Mouse (Mus musculus): ENCODE measurements around the gene Mfn1. TPM values are rescaled to one million over a fixed set of nuclear protein-coding genes. Genes with fewer than 3 reads are reported as not detected.

Gene Mfn1
- polyA plus RNA-seq, 1 experiment: 0.48 TPM

GRCm38 (mm10) chr3:32538091-32538490 is 8.8 kb downstream of the Mfn1 start:
- peaks cover 27% of the 10 kb centered on the region for H3K4me1 ChIP-seq (ENCODE audit: control insufficient read depth)
- peaks cover 86% of the 10 kb centered on the region for H3K36me3 ChIP-seq (ENCODE audit: control insufficient read depth)
- H3K9me3 ChIP-seq (ENCODE audit: control insufficient read depth, low read length): no peaks in the 10 kb centered on the region
- H3K27me3 ChIP-seq (ENCODE audit: control insufficient read depth): no peaks in the 10 kb centered on the region
- TF ChIP-seq GATA1 (IDR thresholded peaks at IDR 0.05; ENCODE audit: low read length) (no peak), TAL1 (IDR thresholded peaks at IDR 0.05; ENCODE audit: low read length) (no peak)
- no peak overlapping the region for H3K4me3 ChIP-seq (replicated peaks)

- Histone ChIP-seq H3K36me3 (ENCODE audit: control insufficient read depth) (peaks cover 50% of the 10 kb centered on the region), H3K27me3 (ENCODE audit: control insufficient read depth) (no peaks in the 10 kb centered on the region), H3K4me3 (replicated peaks) (no peak overlapping the region)
Measured at GRCm38 (mm10) chr3:32553061-32553460, 23.8 kb downstream of the Mfn1 start.

GRCm38 (mm10) chr3:32563401-32563800 is 34.1 kb downstream of the Mfn1 start:
- H3K36me3 ChIP-seq (ENCODE audit: control insufficient read depth): peaks cover 76% of the 10 kb centered on the region
- TF ChIP-seq TAL1 (IDR thresholded peaks at IDR 0.05; ENCODE audit: low read length) (no peak), GATA1 (IDR thresholded peaks at IDR 0.05; ENCODE audit: low read length) (no peak)
- peaks cover 4% of the 10 kb centered on the region; the same call in 1 of the 2 replicates for H3K9me3 ChIP-seq (ENCODE audit: control insufficient read depth, low read length)
- no peak overlapping the region for H3K4me3 ChIP-seq (replicated peaks)
- no peaks in the 10 kb centered on the region; the same call in 1 of the 2 replicates for H3K4me1 ChIP-seq (ENCODE audit: control insufficient read depth)
- H3K27me3 ChIP-seq (ENCODE audit: control insufficient read depth): no peaks in the 10 kb centered on the region

More at GRCm38 (mm10) chr3:32553061-32553460, 23.8 kb downstream of the Mfn1 start:
- H3K9me3 ChIP-seq (ENCODE audit: control insufficient read depth, low read length): no peaks in the 10 kb centered on the region
- H3K4me1 ChIP-seq (ENCODE audit: control insufficient read depth): peaks cover 3% of the 10 kb centered on the region; the same call in 1 of the 2 replicates
- TF ChIP-seq TAL1 (IDR thresholded peaks at IDR 0.05; ENCODE audit: low read length) (no peak), GATA1 (IDR thresholded peaks at IDR 0.05; ENCODE audit: low read length) (no peak)

GRCm38 (mm10) chr3:32573086-32573485 is 43.8 kb downstream of the Mfn1 start:
- Histone ChIP-seq H3K4me3 (replicated peaks) (no peak overlapping the region), H3K27me3 (ENCODE audit: control insufficient read depth) (no peaks in the 10 kb centered on the region), H3K36me3 (ENCODE audit: control insufficient read depth) (peaks cover 86% of the 10 kb centered on the region), H3K9me3 (ENCODE audit: control insufficient read depth, low read length) (peaks cover 5% of the 10 kb centered on the region; the same call in 1 of the 2 replicates), H3K4me1 (ENCODE audit: control insufficient read depth) (no peaks in the 10 kb centered on the region)
- TF ChIP-seq TAL1 (IDR thresholded peaks at IDR 0.05; ENCODE audit: low read length): no peak
- no peak for TF ChIP-seq GATA1 (IDR thresholded peaks at IDR 0.05; ENCODE audit: low read length)

GRCm38 (mm10) chr3:32573881-32574280 is 44.6 kb downstream of the Mfn1 start:
- H3K4me1 ChIP-seq (ENCODE audit: control insufficient read depth): no peaks in the 10 kb centered on the region
- H3K27me3 ChIP-seq (ENCODE audit: control insufficient read depth): no peaks in the 10 kb centered on the region
- H3K36me3 ChIP-seq (ENCODE audit: control insufficient read depth): peaks cover 81% of the 10 kb centered on the region
- H3K4me3 ChIP-seq (replicated peaks): no peak overlapping the region
- TF ChIP-seq TAL1 (IDR thresholded peaks at IDR 0.05; ENCODE audit: low read length) (no peak), GATA1 (IDR thresholded peaks at IDR 0.05; ENCODE audit: low read length) (no peak)
- H3K9me3 ChIP-seq (ENCODE audit: control insufficient read depth, low read length): no peaks in the 10 kb centered on the region

- H3K27me3 ChIP-seq (ENCODE audit: control insufficient read depth): no peaks in the 10 kb centered on the region
- TF ChIP-seq GATA1 (IDR thresholded peaks at IDR 0.05; ENCODE audit: low read length): no peak
- TF ChIP-seq TAL1 (IDR thresholded peaks at IDR 0.05; ENCODE audit: low read length): no peak
- H3K4me1 ChIP-seq (ENCODE audit: control insufficient read depth): no peaks in the 10 kb centered on the region
- no peak overlapping the region for H3K4me3 ChIP-seq (replicated peaks)
- H3K36me3 ChIP-seq (ENCODE audit: control insufficient read depth): peaks cover 74% of the 10 kb centered on the region
- H3K9me3 ChIP-seq (ENCODE audit: control insufficient read depth, low read length): no peaks in the 10 kb centered on the region
Measured at GRCm38 (mm10) chr3:32575151-32575550, 45.9 kb downstream of the Mfn1 start.

GRCm38 (mm10) chr3:32578772-32579171 is 49.5 kb downstream of the Mfn1 start:
- H3K9me3 ChIP-seq (ENCODE audit: control insufficient read depth, low read length): no peaks in the 10 kb centered on the region
- TF ChIP-seq GATA1 (IDR thresholded peaks at IDR 0.05; ENCODE audit: low read length): no peak
- TF ChIP-seq TAL1 (IDR thresholded peaks at IDR 0.05; ENCODE audit: low read length): no peak
- H3K4me3 ChIP-seq (replicated peaks): no peak overlapping the region
- H3K27me3 ChIP-seq (ENCODE audit: control insufficient read depth): no peaks in the 10 kb centered on the region
- H3K4me1 ChIP-seq (ENCODE audit: control insufficient read depth): no peaks in the 10 kb centered on the region
- peaks cover 69% of the 10 kb centered on the region for H3K36me3 ChIP-seq (ENCODE audit: control insufficient read depth)

GRCm38 (mm10) chr3:32580738-32581137 is 51.5 kb downstream of the Mfn1 start:
- no peak for TF ChIP-seq GATA1 (IDR thresholded peaks at IDR 0.05; ENCODE audit: low read length)
- TF ChIP-seq TAL1 (IDR thresholded peaks at IDR 0.05; ENCODE audit: low read length): no peak
- peaks cover 52% of the 10 kb centered on the region for H3K36me3 ChIP-seq (ENCODE audit: control insufficient read depth)
- H3K4me3 ChIP-seq (replicated peaks): no peak overlapping the region
- H3K9me3 ChIP-seq (ENCODE audit: control insufficient read depth, low read length): no peaks in the 10 kb centered on the region
- no peaks in the 10 kb centered on the region for H3K4me1 ChIP-seq (ENCODE audit: control insufficient read depth)
- H3K27me3 ChIP-seq (ENCODE audit: control insufficient read depth): no peaks in the 10 kb centered on the region

GRCm38 (mm10) chr3:32581911-32582310 is 52.6 kb downstream of the Mfn1 start:
- Histone ChIP-seq H3K27me3 (ENCODE audit: control insufficient read depth) (no peaks in the 10 kb centered on the region), H3K36me3 (ENCODE audit: control insufficient read depth) (peaks cover 41% of the 10 kb centered on the region), H3K4me3 (replicated peaks) (no peak overlapping the region), H3K9me3 (ENCODE audit: control insufficient read depth, low read length) (no peaks in the 10 kb centered on the region), H3K4me1 (ENCODE audit: control insufficient read depth) (no peaks in the 10 kb centered on the region)
- TF ChIP-seq TAL1 (IDR thresholded peaks at IDR 0.05; ENCODE audit: low read length): no peak
- no peak for TF ChIP-seq GATA1 (IDR thresholded peaks at IDR 0.05; ENCODE audit: low read length)

- Histone ChIP-seq H3K4me1 (ENCODE audit: control insufficient read depth) (no peaks in the 10 kb centered on the region), H3K27me3 (ENCODE audit: control insufficient read depth) (no peaks in the 10 kb centered on the region), H3K9me3 (ENCODE audit: control insufficient read depth, low read length) (no peaks in the 10 kb centered on the region), H3K36me3 (ENCODE audit: control insufficient read depth) (peaks cover 28% of the 10 kb centered on the region), H3K4me3 (replicated peaks) (no peak overlapping the region)
- TF ChIP-seq GATA1 (IDR thresholded peaks at IDR 0.05; ENCODE audit: low read length) (no peak), TAL1 (IDR thresholded peaks at IDR 0.05; ENCODE audit: low read length) (no peak)
Measured at GRCm38 (mm10) chr3:32583489-32583888, 54.2 kb downstream of the Mfn1 start.
